Mouse (Mus musculus) liver, embryonic 11.5 days (tissue): Measurements from ENCODE around the gene A26c2. TPM values are rescaled to one million over a fixed set of nuclear protein-coding genes. Genes with fewer than 3 reads are reported as not detected.

Source experiments
- ATAC-seq: fragments of 200-750 bp; cut with Nextera tagmentation; replicated peaks from 2 replicates; pipeline ENCODE4 v1.8.0; 2017; ENCODE audit warnings: moderate number of reproducible peaks, mild to moderate bottlenecking, moderate TSS enrichment, moderate library complexity; ENCODE audit not compliant: low FRiP score
- DNase-seq: peaks from one replicate; pipeline ENCODE4 v3.0.0-alpha.2; 2017; ENCODE audit warnings: low spot score
- H3K27ac ChIP-seq: fragments of 300-500 bp; sonication (generic); 2 replicates; pipeline ENCODE4 v1.5.1; 2014; ENCODE audit warnings: mild to moderate bottlenecking, low read depth, low read length, control low read depth
- H3K27me3 ChIP-seq: fragments of 300-500 bp; sonication (generic); replicated peaks from 2 replicates; pipeline ENCODE4 v1.6.1; 2014; ENCODE audit warnings: low read length, mixed read lengths; ENCODE audit not compliant: control insufficient read depth, insufficient read depth
- H3K36me3 ChIP-seq: fragments of 300-500 bp; sonication (generic); 2 replicates; pipeline ENCODE4 v1.6.1; 2014; ENCODE audit warnings: mild to moderate bottlenecking, low read length, moderate library complexity, mixed read lengths; ENCODE audit not compliant: control insufficient read depth, insufficient read depth
- H3K4me1 ChIP-seq: fragments of 300-500 bp; sonication (generic); replicated peaks from 2 replicates; pipeline ENCODE4 v1.6.1; 2014; ENCODE audit warnings: low read length, mixed read lengths; ENCODE audit not compliant: control insufficient read depth, insufficient read depth
- H3K4me2 ChIP-seq: fragments of 300-500 bp; sonication (generic); 2 replicates; pipeline ENCODE4 v1.6.1; 2014; ENCODE audit warnings: mild to moderate bottlenecking, control low read depth, moderate library complexity
- H3K4me3 ChIP-seq: fragments of 300-500 bp; sonication (generic); 2 replicates; pipeline ENCODE4 v1.5.1; 2014; ENCODE audit warnings: low read depth, low read length, control low read depth
- H3K9ac ChIP-seq: fragments of 300-500 bp; sonication (generic); 2 replicates; pipeline ENCODE4 v1.6.1; 2014; ENCODE audit warnings: low read depth, low read length, control low read depth
- H3K9me3 ChIP-seq: fragments of 300-500 bp; sonication (generic); 2 replicates; pipeline ENCODE4 v1.6.1; 2016; ENCODE audit warnings: low read length, inconsistent platforms, mixed read lengths; ENCODE audit not compliant: control insufficient read depth
- WGBS: fragments of 180-500 bp; shearing (Covaris S2); extraction: QIAGEN DNeasy Blood & Tissue Kit; methylation state at CpG from one replicate; pipeline ENCODE4 v1.1.7; 2014; 5-methylcytosine and 5-hydroxymethylcytosine counted together
- polyA plus RNA-seq: library from polyadenylated mRNA; unstranded; fragments of >200 nt; fragmentation: Nextera tagmentation; extraction: Ambion mirVana; gene quantifications from 2 replicates; pipeline ENCODE4 v1.2.1, GENCODE M21; 2014

The A26c2 gene
- polyA plus RNA-seq = not detected in 2 replicates

DNA sequence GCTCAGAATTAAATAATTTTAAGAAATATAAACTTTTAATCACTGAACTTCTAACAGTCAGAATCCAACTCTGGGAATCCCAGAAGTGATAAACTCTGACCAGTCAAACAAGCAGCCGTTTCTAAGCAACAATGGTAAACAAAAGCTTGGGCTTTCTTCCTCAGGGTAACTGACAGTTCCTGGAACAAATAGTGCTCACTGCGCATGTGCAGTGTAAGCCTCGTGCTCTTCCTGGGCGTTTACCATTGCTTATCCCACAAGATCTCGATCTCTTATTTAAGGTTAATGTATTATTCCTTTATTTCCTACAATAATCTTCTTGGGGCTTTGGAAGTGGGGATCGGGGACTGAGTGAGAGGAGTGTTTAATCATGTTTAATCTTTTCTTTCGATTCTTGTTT, at the start of gene A26c2:
Gene A26c2, minus strand, starts transcription at position 101 of the 400 bp plus-strand sequence.
- Histone ChIP-seq H3K9ac (no peak within 1 kb of the TSS), H3K36me3 (no peaks in the 10 kb centered on the region), H3K27me3 (no peaks in the 10 kb centered on the region), H3K4me3 (no peak within 1 kb of the TSS), H3K9me3 (no peaks in the 10 kb centered on the region), H3K4me1 (no peaks in the 10 kb centered on the region), H3K4me2 (no peak within 1 kb of the TSS), H3K27ac (no peak within 1 kb of the TSS)
- DNase-seq (no peak), ATAC-seq (no peak)
- 77% methylated on average over 7 of the region's 7 CpGs for WGBS

DNA sequence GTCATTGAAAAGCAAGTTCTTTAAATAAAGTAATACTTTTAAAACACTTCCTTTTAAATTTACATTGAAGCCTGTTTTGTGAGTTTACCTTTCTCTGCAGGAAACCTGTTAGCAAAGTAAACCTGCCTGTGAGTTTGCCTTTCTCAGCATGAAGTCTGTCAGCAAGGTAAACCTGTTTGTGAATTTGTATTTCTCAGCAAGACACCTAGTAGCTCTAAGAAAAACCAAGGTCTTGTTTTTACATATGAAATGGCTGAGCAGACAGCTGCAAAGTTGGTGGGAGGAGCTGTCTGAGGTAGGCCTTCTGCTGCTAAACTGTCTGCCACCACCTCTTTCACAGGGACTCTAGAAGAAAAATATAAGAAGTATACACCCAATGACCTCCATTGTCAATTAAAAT, 28.0 kb upstream of the A26c2 start:
- no peaks in the 10 kb centered on the region for H3K36me3 ChIP-seq
- 0 out of 2 replicates have a peak, but pooled peaks cover 3% of the 10 kb centered on the region for H3K9me3 ChIP-seq
- no peak for DNase-seq
- no peak overlapping the region for H3K9ac ChIP-seq
- H3K27me3 ChIP-seq = no peaks in the 10 kb centered on the region
- no peak for ATAC-seq
- no peak overlapping the region for H3K4me2 ChIP-seq
- H3K4me3 ChIP-seq = no peak overlapping the region
- H3K27ac ChIP-seq = no peak overlapping the region
- H3K4me1 ChIP-seq = no peaks in the 10 kb centered on the region
